Mouse (Mus musculus) liver, embryonic 14.5 days (tissue): ENCODE results near the gene Uqcrc2. TPM values are rescaled to one million over a fixed set of nuclear protein-coding genes. Genes with fewer than 3 reads are reported as not detected.
A peak's percentile ranks its signal among the peaks of the same experiment; 100 is the strongest.

Experiments used
- ATAC-seq: fragments of 200-750 bp; cut with Nextera tagmentation; 2 replicates; pipeline ENCODE4 v1.8.0; 2017; ENCODE audit warnings: moderate number of reproducible peaks, mild to moderate bottlenecking, moderate library complexity; ENCODE audit not compliant: insufficient read depth
- DNase-seq, 3 experiments: peaks; one replicate each; pipeline ENCODE4 v3.0.0-alpha.2; 2012 to 2013; ENCODE audit warnings: low read depth in 3 of 3, low spot score in 3 of 3
- H3K27ac ChIP-seq: fragments of 300-500 bp; sonication (generic); 2 replicates; pipeline ENCODE4 v1.5.1; 2014; ENCODE audit warnings: moderate library complexity, mild to moderate bottlenecking, control low read depth, inconsistent platforms
- H3K27me3 ChIP-seq: fragments of 300-500 bp; sonication (generic); 2 replicates; pipeline ENCODE4 v1.6.1; 2014; ENCODE audit warnings: mild to moderate bottlenecking, low read length, moderate library complexity; ENCODE audit not compliant: control insufficient read depth, insufficient read depth
- H3K36me3 ChIP-seq: fragments of 300-500 bp; sonication (generic); replicated peaks from 2 replicates; pipeline ENCODE4 v1.6.1; 2014; ENCODE audit warnings: low read depth; ENCODE audit not compliant: control insufficient read depth, insufficient read depth
- H3K4me1 ChIP-seq, 2 experiments: fragments of 200-500 bp in 1 of 2; fragments of 300-500 bp in 1 of 2; sonication (generic) in 1 of 2; replicated peaks; 2 replicates each; pipeline ENCODE4 v1.6.1; 2012 to 2014; ENCODE audit warnings: antibody characterized with exemption in 1 of 2, inconsistent platforms in 1 of 2, low read length in 1 of 2; ENCODE audit not compliant: control insufficient read depth in 2 of 2, insufficient read depth in 2 of 2
- H3K4me2 ChIP-seq: fragments of 300-500 bp; sonication (generic); 2 replicates; pipeline ENCODE4 v1.6.1; 2014; ENCODE audit warnings: low read depth, mild to moderate bottlenecking, control low read depth, moderate library complexity
- H3K4me3 ChIP-seq, 2 experiments: fragments of 200-500 bp in 1 of 2; fragments of 300-500 bp in 1 of 2; sonication (generic) in 1 of 2; 2 replicates each; pipeline ENCODE4 v1.5.1; 2012 to 2014; ENCODE audit warnings: low read depth in 2 of 2, low read length in 2 of 2, mild to moderate bottlenecking in 2 of 2, control low read depth in 1 of 2, inconsistent platforms in 1 of 2, moderate library complexity in 1 of 2; ENCODE audit not compliant: insufficient read depth in 1 of 2
- H3K9ac ChIP-seq: fragments of 300-500 bp; sonication (generic); replicated peaks from 2 replicates; pipeline ENCODE4 v1.6.1; 2014; ENCODE audit warnings: mild to moderate bottlenecking, control low read depth, moderate library complexity
- H3K9me3 ChIP-seq: fragments of 300-500 bp; sonication (generic); 2 replicates; pipeline ENCODE4 v1.6.1; 2016; ENCODE audit warnings: low read length, mixed read lengths; ENCODE audit not compliant: control insufficient read depth
- CTCF ChIP-seq: IDR thresholded peaks from 2 replicates; pipeline ENCODE4 v1.5.1; 2016; ENCODE audit warnings: antibody characterized with exemption, low read depth, control low read depth
- EP300 ChIP-seq: IDR thresholded peaks from 2 replicates; pipeline ENCODE4 v1.6.1; 2016; ENCODE audit warnings: antibody characterized with exemption, low read depth
- WGBS: fragments of 180-500 bp; shearing (Covaris S2); extraction: QIAGEN DNeasy Blood & Tissue Kit; methylation state at CpG from one replicate; pipeline ENCODE4 v1.1.7; 2014; ENCODE audit not compliant: insufficient replicate concordance; 5-methylcytosine and 5-hydroxymethylcytosine counted together
- polyA plus RNA-seq, 2 experiments: library from polyadenylated mRNA; depleted of rRNA in 1 of 2; stranded (reverse) in 1 of 2; unstranded in 1 of 2; fragments of >200 nt; fragmentation: Nextera tagmentation in 1 of 2; extraction: Ambion mirVana in 1 of 2; gene quantifications; 2 replicates each; pipeline versions ENCODE4 v1.2.1 to v1.2.3; 2012 to 2014

The Uqcrc2 gene
- polyA plus RNA-seq, 2 experiments = 95.8 to 136 TPM

GRCm38 (mm10) chr7:120685227-120685626 is 50.3 kb downstream of the Uqcrc2 start:
- Histone ChIP-seq H3K4me1 (peaks cover 23 to 31% of the 10 kb centered on the region in 2 experiments), H3K4me3 (no peak overlapping the region), H3K9ac (no peak overlapping the region), H3K36me3 (no peaks in the 10 kb centered on the region), H3K27me3 (no peaks in the 10 kb centered on the region), H3K27ac (no peak overlapping the region), H3K9me3 (no peaks in the 10 kb centered on the region), H3K4me2 (no peak overlapping the region)
- ATAC-seq = no peak
- TF ChIP-seq CTCF (no peak), EP300 (no peak)
- DNase-seq = no peak
- 73% methylated on average over 6 of the region's 6 CpGs for WGBS

GRCm38 (mm10) chr7:120690634-120691033 is 55.7 kb downstream of the Uqcrc2 start:
- H3K36me3 ChIP-seq = no peaks in the 10 kb centered on the region; the same call in 1 of the 2 replicates
- no peak overlapping the region for H3K4me2 ChIP-seq
- H3K9me3 ChIP-seq = no peaks in the 10 kb centered on the region
- no peaks in the 10 kb centered on the region for H3K27me3 ChIP-seq
- peaks cover 2 to 4% of the 10 kb centered on the region in 2 experiments; a peak in 2 of 4 replicates for H3K4me1 ChIP-seq
- ATAC-seq (no peak), DNase-seq (no peak)
- H3K9ac ChIP-seq = no peak overlapping the region
- no peak for TF ChIP-seq EP300
- peak; percentile 73 for TF ChIP-seq CTCF
- H3K27ac ChIP-seq = no peak overlapping the region
- 61% methylated on average over 4 of the region's 4 CpGs for WGBS
- H3K4me3 ChIP-seq = no peak overlapping the region

DNA sequence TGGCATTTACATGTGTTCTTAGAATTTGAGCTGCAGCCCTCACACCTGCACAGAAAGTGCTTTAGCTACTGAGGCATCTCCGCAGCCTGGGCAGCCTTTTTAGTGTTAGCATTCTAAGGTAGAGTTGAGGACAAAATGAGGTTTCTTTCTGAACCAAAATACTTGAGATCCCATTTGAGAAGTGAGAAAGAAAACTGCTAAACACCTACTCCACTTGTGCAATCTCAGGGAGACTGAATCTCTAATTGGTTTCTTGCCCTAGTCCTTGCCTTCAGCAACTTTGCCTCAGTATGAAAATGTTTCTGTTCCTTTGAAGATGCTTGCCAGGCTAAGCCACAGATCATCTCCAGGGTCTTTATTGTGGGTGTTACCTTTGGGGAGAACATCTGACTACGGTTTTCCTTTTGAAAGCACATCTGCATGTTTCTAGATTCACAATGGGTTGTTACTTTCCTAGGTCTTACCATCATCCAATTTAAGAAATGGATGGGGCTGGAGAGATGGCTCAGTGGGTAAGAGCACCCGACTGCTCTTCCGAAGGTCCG is 58.9 kb downstream of the Uqcrc2 start:
- Histone ChIP-seq H3K4me1 (peaks cover 7 to 10% of the 10 kb centered on the region in 2 experiments), H3K9me3 (no peaks in the 10 kb centered on the region), H3K36me3 (no peaks in the 10 kb centered on the region; the same call in 1 of the 2 replicates), H3K27ac (no peak overlapping the region), H3K4me3 (no peak overlapping the region), H3K27me3 (no peaks in the 10 kb centered on the region), H3K4me2 (no peak overlapping the region), H3K9ac (no peak overlapping the region)
- 86% methylated on average over 5 of the region's 5 CpGs for WGBS
- ATAC-seq (no peak), DNase-seq (no peak)
- no peak for TF ChIP-seq CTCF
- TF ChIP-seq EP300 = no peak

DNA sequence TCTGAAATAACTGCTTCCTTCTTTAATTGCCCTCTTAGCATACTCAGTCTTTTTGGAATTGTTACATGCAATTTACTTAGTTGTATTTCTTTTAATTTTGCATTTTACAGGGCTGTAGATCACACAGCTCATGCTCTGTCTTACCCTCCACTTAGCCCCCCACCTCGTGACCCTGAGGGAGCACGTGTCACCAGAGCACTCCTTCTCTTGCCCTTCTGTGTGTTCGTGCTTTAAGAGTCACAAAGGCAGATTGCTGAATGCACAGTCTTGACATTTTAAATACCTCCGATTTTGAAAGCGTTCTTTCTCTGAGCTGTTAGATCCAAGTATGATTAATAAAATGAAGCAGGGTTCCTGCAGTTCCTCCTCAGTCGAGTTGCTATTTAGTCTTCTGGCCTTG is 60.2 kb downstream of the Uqcrc2 start:
- no peak for ATAC-seq
- no peak overlapping the region for H3K27ac ChIP-seq
- H3K27me3 ChIP-seq = no peaks in the 10 kb centered on the region
- peaks cover 9 to 13% of the 10 kb centered on the region in 2 experiments for H3K4me1 ChIP-seq
- DNase-seq = no peak
- H3K36me3 ChIP-seq = no peaks in the 10 kb centered on the region; the same call in 1 of the 2 replicates
- whole genome bisulfite sequencing = 59% methylated on average over 6 of the region's 6 CpGs
- TF ChIP-seq EP300 (no peak), CTCF (no peak)
- H3K4me3 ChIP-seq = no peak overlapping the region
- H3K9me3 ChIP-seq = no peaks in the 10 kb centered on the region
- no peak overlapping the region for H3K9ac ChIP-seq
- no peak overlapping the region for H3K4me2 ChIP-seq

DNA sequence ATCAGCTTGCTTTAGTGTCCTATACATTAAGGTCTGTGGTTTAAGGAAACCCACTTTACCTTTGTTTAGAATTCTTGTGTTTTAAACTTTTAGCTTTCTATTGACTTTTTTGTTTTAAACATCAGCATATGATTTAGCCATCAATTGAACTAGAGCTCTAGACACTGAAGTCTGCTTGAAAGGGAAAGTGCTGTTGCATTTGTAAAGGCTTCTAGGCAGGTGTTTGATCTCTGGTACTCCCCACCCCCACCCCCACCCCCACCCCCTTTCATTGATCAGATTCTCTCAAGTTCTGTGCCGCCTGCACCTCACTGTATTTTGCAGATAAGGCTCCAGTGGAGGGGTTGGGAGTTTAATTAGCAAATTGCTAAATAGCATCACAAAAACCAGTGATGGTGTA is 60.7 kb downstream of the Uqcrc2 start:
- Histone ChIP-seq H3K4me1 (peaks cover 9 to 13% of the 10 kb centered on the region in 2 experiments), H3K4me3 (no peak overlapping the region), H3K27ac (no peak overlapping the region), H3K27me3 (no peaks in the 10 kb centered on the region), H3K36me3 (no peaks in the 10 kb centered on the region; the same call in 1 of the 2 replicates), H3K9me3 (no peaks in the 10 kb centered on the region), H3K4me2 (no peak overlapping the region), H3K9ac (no peak overlapping the region)
- 4% methylated on average over 1 of the region's 1 CpGs for WGBS
- ATAC-seq = 0 out of 2 replicates have a peak, but pooled peaks have one; percentile 15
- TF ChIP-seq EP300 = no peak
- no peak for TF ChIP-seq CTCF
- DNase-seq = no peak
